In the genomic region with DNA sequence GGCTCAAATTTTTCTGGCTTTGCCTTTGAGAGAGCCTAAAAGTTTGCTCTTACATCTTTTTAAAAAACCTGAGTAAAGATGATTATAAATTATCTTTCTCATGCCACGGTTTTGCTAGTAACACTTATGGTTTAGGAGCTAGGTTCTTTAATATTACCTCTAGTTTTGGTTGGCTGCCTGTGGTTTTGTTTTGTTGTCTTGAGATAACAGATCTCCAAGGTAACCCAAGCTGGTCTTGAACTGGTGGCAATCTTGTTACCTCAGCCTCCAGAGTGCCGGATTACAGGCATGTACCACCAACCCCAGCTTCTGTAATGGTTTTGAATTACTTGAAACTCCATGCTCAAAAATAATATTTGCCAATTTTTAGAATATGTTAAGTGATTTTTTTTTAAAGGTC, we compare ENCODE assay signal across 1 mouse cellular context.
TF ChIP-seq lines count a peak whose summit lies in the region.

No protein-coding gene starts in this region.

TF ChIP-seq in MEL, 35 proteins besides CTCF, POLR2A, EP300 and RAD21 (continued from another document):
- TF ChIP-seq TBP (IDR thresholded peaks at IDR 0.05; ENCODE audit: low read depth, low read length) (no peak), TCF12 (IDR thresholded peaks at IDR 0.05; ENCODE audit: low read depth, low read length) (peak; percentile 62), NRF1 (IDR thresholded peaks at IDR 0.05; ENCODE audit: insufficient read depth, low read depth, low read length, poor library complexity, severe bottlenecking) (no peak), HCFC1 (IDR thresholded peaks at IDR 0.05; ENCODE audit: low read depth, low read length) (0 out of 2 replicates have a peak, but pooled peaks have one; percentile 29), CHD1 (IDR thresholded peaks at IDR 0.05; ENCODE audit: low read depth, low read length) (no peak), MYC (IDR thresholded peaks at IDR 0.05; ENCODE audit: low read depth, low read length) (no peak), SMC3 (IDR thresholded peaks at IDR 0.05; ENCODE audit: low read depth, low read length) (no peak)
